Mouse (Mus musculus): Measurements from ENCODE around the gene Golph3l. TPM values are rescaled to one million over a fixed set of nuclear protein-coding genes. Genes with fewer than 3 reads are reported as not detected.

The Golph3l gene
- total RNA-seq, 4 experiments from 2014 or later = 17.9 to 20.9 (median 19.6) TPM

DNA sequence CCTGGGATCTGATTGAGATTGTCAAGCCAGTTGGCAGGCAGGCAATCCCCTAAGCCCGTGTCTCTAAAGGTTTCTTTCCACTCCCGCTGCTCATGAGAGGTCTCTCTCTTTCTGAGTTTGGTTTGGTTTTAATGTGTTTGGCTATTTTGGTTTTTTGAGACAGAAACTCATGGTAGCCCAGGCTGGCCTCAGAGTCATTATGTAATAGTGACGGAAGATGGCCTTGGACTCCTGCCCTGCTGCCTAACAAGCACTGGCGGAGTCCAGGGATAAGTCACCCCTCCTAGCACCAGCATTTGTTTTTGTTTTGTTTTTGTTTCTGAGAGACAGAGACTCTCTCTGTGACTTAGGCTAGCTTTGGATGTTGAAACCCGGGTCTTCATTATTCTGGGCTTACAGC, 66.7 kb downstream of the Golph3l start:
- DNase-seq (ENCODE audit: low spot score) = no peak

DNA sequence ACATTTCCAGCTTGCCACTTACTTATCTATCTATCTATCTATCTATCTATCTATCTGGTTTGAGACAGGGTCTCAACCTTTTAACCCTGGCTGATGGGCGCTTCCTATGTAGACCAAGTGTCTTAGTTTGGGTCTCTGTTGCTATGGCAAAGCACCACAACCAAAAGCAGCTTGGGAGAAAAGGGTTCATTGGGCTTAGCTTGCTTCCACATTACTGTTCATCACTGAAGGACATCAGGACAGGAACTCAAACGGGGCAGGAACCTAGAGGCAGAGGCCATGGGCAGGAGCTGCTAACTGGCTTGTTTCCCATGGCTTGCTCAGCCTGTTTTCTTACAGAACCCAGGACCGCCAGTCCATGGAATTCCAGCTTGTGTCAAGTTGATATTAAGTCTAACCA, 68.4 kb downstream of the Golph3l start:
- no peak for DNase-seq (ENCODE audit: low spot score)

DNA sequence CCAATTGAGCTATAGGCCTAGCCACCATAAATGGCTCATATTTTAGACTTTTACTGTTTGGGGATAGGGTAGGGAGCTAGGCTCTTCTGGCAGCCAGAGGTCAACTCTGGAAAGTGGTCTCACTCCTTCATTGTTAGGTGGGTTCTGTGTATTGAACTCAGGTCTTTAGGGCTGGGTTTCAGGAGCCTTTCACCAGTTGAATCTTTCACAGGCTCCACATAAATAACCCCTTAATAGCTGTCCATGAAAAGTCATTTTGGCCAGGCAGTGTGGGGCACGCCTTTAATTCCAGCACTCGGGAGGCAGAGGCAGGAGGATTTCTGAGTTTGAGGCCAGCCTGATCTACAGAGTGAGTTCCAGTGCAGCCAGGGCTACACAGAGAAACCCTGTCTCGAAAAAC, 69.0 kb downstream of the Golph3l start:
- DNase-seq (ENCODE audit: low spot score) = no peak

DNA sequence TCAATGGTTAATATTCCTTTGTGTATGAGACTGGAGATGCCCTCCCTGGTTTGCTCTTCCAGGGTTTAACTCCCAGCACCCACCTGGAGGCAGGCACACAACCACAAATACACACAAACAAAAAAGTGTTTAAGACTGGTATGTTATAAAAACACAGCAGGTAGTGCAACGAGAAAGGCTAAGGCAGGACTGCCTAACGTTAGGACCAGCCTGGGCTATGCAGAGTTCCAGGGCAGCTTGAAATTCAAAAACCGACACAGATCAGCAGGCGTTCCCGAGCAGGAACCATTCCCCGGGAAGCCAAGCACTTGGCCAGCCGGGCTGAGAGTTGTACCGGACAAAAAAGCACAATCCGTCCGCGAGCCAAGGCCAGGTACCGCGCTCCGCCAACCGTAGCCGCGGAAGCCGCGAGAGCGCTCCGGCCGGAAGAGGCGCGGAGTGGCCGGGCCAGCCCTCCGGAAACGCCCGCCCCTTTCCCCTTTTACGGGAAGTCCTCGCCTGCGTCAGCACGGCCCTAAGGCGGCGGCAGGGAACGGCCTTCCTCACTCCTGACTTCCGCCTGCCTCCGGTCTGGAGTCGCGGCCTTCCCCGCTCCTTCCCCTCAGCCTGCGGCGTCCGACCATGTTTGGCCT, 69.6 kb downstream of the Golph3l start, which contains the start of gene Mcl1:
Mcl1 (plus strand) TSS at position 553 of the 632 bp plus-strand sequence.
- peak; percentile 96 for DNase-seq (ENCODE audit: low spot score)

DNA sequence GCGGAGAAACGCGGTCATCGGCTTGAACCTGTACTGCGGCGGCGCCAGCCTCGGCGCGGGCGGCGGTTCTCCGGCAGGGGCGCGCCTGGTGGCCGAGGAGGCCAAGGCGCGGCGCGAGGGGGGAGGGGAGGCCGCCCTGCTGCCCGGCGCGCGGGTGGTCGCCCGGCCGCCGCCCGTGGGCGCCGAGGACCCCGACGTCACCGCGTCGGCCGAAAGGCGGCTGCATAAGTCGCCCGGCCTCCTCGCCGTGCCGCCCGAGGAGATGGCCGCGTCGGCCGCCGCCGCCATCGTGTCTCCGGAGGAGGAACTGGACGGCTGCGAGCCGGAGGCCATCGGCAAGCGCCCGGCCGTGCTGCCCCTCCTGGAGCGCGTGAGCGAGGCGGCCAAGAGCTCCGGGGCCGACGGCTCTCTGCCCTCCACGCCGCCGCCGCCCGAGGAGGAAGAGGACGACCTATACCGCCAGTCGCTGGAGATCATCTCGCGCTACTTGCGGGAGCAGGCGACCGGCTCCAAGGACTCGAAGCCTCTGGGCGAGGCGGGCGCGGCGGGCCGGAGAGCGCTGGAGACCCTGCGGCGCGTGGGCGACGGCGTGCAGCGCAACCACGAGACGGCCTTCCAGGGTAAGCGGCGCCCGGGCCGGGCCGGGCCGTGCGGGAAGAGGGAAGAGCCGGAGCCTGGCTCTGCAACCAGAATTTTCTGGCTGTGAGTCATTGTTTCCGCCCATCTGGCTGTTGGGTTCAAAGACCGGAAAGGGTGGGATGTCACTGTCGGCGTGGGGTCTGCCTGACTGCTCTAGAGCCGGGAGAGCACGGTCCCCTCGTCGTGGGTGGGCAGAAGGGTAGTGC, 70.4 kb downstream of the Golph3l start:
- DNase-seq (ENCODE audit: low spot score) = peak; percentile 88

DNA sequence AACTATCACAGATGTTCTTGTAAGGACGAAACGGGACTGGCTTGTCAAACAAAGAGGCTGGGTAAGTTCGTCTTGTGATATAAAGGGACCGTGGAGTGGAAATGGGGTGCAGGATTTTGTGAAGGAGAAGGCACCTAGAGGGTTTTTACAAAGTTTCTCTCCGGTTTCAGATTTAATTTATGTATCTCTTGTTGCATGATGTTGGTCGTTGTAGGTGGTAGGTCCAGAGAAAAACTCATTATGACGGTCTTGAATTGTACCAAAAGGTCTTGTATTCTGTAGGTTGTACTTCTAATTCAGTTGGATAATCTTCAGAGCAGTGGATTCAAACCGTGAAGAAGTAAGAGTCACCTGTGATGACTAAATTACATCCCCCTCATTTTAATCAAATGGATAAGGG, 71.2 kb downstream of the Golph3l start:
- no peak for DNase-seq (ENCODE audit: low spot score)

DNA sequence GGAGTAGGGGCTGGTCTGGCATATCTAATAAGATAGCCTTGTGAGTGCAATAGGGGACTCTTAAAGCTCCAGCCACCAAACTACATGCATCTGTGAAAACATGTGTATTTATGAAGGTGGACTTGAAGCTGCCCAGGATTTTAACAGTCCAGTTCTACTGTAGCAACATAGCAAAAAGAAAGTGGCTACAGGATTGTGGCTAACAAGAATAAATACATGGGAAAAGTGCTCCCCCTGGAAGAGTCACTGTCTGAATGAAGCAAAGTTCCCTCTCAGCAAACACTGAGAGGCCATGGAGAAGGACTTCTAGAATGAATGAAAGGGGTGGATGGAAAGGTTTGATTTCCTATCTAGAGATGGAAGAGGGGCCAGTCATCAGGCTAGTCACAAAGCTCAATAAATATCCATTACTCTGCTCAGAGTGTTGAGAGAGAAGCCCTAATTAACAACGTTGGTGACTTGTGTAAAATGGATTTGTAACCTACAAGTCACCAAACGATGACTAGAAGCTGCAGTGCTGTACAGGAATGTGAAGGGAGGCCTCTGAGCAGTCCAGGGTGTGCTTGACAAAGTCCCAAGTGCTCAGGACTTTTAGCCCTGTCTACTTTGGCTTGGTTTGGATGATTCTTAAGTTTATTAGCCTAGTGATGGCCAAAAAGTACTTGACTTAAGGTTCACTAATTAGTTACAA, 72.2 kb downstream of the Golph3l start:
- DNase-seq (ENCODE audit: low spot score) = no peak

DNA sequence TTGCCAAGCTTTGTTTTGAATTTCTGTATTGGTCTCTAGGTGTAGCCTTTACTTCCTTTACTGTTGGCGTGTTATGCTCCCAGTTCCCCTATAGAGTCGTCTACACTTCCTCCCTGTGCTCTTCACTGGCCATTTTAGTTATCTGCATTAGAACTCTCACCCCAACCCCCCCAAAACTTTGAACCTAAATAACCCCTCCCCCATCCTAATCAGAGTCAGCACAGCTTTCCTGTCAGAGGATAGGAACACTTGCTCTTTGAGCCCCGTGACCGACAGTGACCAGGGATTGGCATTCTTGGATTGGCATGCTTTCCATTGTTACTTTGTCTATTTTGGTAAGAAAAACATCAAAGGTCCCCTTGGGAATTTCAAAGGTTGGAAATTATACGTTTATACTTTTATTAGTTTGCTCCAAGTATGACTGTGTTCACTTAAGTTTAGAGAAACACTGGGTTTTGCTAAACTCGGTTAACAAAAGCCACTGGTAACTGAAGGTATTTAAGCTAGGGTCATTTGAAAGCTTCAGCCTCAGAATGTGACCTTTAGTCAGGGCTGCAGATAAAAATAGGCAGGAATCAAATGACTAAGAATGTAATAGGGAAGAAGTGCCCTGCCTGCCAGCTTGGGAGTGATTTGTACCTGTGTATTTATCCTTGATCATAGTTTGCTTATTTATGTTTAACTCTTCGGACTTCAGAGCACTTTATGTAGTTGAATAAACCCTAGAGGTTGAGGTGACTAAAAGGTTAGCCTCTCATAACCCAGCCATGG, 73.4 kb downstream of the Golph3l start:
- DNase-seq (ENCODE audit: low spot score) = no peak

DNA sequence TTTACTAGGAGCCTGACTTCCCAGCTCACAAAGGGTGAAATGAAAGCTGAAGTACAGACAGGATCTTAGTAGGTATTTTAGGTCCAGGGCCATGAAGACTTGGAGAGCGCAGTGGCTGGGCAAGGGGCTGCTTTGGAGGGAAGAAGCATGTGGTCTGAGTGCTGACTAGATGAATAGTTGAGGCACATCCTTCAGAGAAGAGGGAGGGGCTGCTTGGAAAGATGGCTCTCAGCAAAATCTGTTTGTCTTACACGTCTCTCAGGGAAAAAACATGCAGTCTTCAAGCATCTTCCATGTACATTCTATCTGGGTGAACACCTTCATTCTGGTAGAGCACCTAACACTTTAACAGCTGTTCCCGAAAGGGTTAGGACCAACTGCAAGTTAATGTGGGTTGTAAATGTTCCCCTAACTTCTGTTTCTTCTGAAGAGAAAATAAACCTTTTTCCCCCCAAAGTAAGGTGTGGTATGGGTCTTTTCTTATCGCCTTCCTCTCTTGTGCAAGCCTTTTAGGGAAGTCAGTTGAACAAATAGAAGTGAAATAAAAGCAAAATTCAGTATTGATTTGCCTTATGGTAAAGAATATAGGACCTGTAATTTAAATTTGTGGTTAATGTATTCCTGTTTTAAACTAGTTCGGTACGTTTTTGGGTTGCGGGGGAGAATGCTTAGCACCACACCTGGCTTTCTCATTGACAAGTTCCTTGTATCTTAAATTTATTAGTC, 74.2 kb downstream of the Golph3l start:
- no peak for DNase-seq (ENCODE audit: low spot score)

DNA sequence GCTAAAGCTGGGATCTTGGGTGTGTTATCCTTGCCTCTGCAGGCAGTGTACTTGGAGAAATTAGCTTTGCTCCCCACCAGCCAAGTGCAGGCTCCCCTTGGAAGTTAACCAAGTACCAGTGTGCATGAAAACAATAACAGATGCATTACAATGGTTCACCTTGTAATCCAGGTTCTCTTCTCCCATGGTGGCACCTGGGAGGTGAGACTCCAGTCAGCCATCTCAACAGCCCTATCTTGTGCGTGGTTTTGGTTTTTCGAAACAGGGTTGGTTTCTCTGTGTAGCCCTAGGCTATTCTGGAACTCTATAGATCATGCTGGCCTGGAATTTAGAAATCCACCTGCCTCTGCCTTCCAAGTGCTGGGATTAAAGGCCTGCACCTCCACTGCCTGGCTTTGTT, 74.8 kb downstream of the Golph3l start:
- DNase-seq (ENCODE audit: low spot score) = no peak

DNA sequence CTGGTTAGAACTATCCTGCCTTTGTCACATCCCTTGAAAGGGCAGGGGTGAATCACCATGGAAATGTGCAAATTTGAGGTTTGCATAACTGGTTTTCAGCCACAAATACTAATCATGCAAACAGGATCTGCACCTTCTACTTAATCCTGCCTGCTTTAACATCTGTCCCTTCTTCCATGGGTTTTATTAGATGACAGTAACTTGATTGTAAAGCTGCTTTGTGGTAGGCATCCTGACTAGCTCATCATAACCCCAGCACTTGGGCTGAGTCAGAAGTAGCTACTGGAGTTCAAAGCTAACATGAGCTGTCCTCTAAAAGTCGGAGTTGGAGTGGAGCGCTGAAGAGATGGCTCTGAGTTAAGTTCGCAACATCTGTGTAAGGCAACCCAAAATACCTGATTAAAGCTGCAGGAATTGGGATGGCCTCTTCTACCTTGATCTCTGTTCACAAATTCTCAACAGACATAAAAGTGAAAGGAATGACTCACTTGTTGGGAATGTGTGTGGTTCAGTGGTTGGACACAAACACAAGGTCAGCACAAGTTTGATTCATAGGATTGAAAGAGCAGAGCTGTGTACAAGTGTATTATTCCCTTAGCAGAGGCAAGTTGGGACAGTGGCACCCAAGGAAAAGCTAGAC, 75.4 kb downstream of the Golph3l start:
- DNase-seq (ENCODE audit: low spot score) = no peak

DNA sequence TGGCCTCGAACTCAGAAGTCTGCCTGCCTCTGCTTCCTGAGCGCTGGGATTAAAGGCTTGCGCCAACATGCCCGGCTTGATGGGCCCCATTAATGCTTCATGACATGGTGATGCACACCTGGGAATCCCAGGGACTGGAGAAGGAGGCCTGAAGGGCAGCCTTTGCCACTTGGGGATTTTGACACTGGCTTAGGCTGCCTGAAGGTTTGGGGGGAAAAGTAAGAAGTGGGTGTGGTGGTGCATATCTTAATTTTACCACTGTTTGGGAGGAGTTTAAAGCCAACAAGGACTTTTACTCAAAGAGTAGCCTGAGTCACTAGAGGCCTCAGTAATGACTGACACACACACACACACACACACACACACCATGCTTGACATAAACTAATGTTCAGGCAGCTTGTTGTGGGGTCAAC, 76.2 kb downstream of the Golph3l start:
- DNase-seq (ENCODE audit: low spot score) = no peak

DNA sequence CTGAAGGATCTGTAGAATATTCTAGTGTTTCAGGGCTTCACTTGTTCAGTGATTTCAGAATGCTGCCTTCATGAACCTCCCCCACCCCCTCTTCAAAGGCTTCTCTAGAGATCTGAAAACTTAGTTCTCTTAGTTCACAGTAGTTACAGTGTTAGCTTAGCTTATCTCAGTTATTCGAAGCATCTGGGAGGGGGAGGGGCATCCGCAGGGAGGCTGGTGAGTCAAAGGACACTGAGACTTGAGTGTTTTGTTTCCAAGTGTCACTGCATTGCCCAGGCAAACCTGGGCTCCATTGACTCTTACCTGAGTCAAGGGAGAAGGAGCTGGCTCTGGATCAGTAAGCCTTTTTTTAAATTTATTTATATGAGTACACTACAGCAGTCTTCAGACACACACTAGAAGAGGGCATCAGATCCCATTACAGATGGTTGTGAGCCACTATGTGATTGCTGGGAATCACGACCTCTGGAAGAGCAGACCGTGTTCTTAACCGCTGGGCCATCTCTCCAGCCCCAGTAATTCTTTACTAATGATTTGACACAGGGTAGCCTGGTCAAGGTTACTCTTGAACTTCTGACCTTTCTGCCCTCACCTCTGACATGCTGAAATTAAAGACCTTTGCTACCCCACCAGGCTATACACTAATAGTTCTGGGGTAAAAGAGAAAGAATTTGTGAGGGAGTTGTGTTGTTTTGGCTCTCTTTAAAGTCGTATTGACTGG, 77.5 kb downstream of the Golph3l start:
- DNase-seq (ENCODE audit: low spot score) = no peak

DNA sequence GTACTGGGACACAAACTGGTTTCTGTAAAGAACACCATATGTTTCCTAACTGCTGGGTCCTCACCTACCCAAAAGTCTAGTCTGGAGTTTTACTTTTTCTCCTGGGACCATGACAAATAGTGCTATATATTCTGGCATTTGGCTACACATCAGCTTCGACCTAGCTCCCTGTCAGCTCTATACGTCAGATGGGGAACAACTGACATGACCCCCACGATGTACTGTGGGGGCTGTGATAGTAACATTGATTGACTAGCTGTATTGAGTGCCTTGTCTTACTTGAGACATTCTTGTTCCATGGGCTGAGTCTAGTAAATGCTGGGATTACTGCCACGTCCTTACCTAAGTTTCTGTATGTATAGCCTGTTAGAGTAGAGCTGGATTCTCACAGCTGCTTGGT, 78.8 kb downstream of the Golph3l start:
- DNase-seq (ENCODE audit: low spot score) = no peak

DNA sequence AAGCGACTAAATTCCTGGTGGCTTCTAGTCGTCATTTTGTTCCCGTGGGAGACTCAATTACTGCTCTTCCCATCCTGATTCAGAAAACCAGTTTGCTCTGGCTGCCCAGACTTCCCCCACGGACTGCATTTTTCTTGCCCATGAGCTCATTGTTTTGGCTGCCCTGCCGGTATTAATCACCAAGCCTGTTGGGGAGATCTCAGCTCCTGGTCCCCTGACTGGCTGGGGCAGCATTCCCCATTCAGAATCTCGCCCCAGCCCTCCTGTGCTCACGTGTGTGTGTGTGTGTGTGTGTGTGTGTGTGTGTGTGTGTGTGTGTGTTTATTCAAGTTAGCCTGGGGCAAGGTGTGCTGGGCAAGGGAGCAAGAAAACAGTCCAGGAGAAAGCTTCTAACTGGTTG, 79.3 kb downstream of the Golph3l start:
- no peak for DNase-seq (ENCODE audit: low spot score)

Other genes with a start within 250 kb of the Golph3l start
- gene Setdb1, start 231.7 kb upstream of the Golph3l start, total RNA-seq (2022) = 10 to 100 TPM; 10.1 to 12.0 (median 10.4) TPM
- not detected for gene 4930558C23Rik, start 186.1 kb upstream of the Golph3l start, total RNA-seq (2022)
- 10 to 100 TPM; 36.9 to 39.9 (median 39.1) TPM for gene Arnt, start 154.5 kb upstream of the Golph3l start, total RNA-seq (2022)
- 1 to 10 TPM; 5.3 to 7.9 (median 6.6) TPM for gene Ctsk, start 89.7 kb upstream of the Golph3l start, total RNA-seq (2022)
- gene Ctss, start 62.1 kb upstream of the Golph3l start, total RNA-seq (2022) = 10 to 100 TPM in 2 of 4 experiments, 1 to 10 TPM in 2; 7.8 to 17.5 (median 10.0) TPM
- not detected for gene Hormad1, start 29.3 kb upstream of the Golph3l start, total RNA-seq (2022)
- gene Ensa, start 36.1 kb downstream of the Golph3l start, total RNA-seq (2022) = 10 to 100 TPM; 77.2 to 84.9 (median 80.6) TPM
- 100 to 1,000 TPM; 123 to 159 (median 134) TPM for gene Mcl1, start 69.9 kb downstream of the Golph3l start, total RNA-seq (2022)
- gene Adamtsl4, start 99.0 kb downstream of the Golph3l start, total RNA-seq (2022) = 10 to 100 TPM; 35.5 to 60.3 (median 45.4) TPM
- gene Ecm1, start 150.6 kb downstream of the Golph3l start, total RNA-seq (2022) = 10 to 100 TPM; 36.6 to 76.5 (median 42.3) TPM
- 10 to 100 TPM; 48.1 to 51.8 (median 49.0) TPM for gene Tars2, start 171.3 kb downstream of the Golph3l start, total RNA-seq (2022)
- 10 to 100 TPM; 39.1 to 47.6 (median 41.0) TPM for gene Rprd2, start 229.9 kb downstream of the Golph3l start, total RNA-seq (2022)